In the genomic region with DNA sequence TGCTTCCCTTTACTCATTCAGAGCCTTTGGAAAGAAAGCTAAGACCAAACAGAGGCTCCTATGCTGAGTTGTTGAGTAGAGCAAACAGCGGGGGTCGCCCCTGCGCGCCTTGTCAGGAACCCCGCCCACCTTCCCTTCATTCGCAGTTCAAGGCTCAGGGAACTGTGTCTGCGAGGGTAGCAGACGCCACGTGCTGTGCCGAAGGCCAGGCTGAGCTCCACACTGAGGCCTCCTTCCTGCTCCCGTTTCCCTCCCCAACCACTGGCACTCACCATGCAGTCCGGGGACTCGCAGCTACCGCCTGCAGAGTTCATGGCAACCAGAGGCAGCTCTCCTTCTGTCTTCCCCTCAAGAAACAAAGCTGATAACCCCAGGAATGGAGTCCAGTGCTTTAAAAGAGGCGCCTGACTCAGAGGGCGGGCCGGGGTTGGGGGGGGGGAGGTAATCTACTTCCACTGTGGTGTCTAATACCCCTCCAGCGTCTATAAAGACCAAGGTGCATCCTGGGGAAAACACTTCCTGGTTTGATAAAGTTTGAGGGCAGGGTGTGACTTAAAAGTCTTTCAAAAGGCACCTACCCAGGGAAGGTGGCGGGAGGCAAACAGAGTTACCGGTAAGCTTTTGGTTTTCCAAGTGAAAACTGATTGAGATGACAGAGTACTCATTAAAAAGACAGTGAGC, we compare ENCODE assay signal across 8 mouse cellular contexts. TPM values are rescaled to one million over a fixed set of nuclear protein-coding genes. Genes with fewer than 3 reads are reported as not detected.
A peak's percentile ranks its signal among the peaks of the same experiment; 100 is the strongest.
DNase-seq lines count a peak whose midpoint lies in the region; ATAC-seq and TF ChIP-seq lines count a peak whose summit lies in the region.

A gene (minus strand): TSS at position 324 of the 681 bp plus-strand sequence.

- no peak within 1 kb of the TSS for H3K4me3 ChIP-seq in intestine, embryonic 14.5 days (ENCODE audit: low read depth, low read length)
- H3K4me3 ChIP-seq in midbrain, embryonic 15.5 days: no peak within 1 kb of the TSS
- no peak within 1 kb of the TSS for H3K4me3 ChIP-seq in left cerebral cortex, adult 2 months

- intact Hi-C loops in left cerebral cortex, adult 2 months (cut with DNase I): no loop called here

- H3K27me3 ChIP-seq in intestine, embryonic 14.5 days (replicated peaks; ENCODE audit: control insufficient read depth, insufficient read depth, low read length): no peaks in the 10 kb centered on the region
- no peaks in the 10 kb centered on the region for H3K27me3 ChIP-seq in midbrain, embryonic 15.5 days (replicated peaks)

- H3K36me3 ChIP-seq in intestine, embryonic 14.5 days (ENCODE audit: control insufficient read depth, insufficient read depth, low read length): no peaks in the 10 kb centered on the region
- H3K36me3 ChIP-seq in midbrain, embryonic 15.5 days (replicated peaks): no peaks in the 10 kb centered on the region

- peak; percentile 17 for DNase-seq in MN1 (ENCODE audit: low spot score)
- peak; percentile 67 for DNase-seq in embryo, embryonic 10 days (ENCODE audit: low spot score)
- DNase-seq in intestine, embryonic 14.5 days (ENCODE audit: low spot score): peak; percentile 73
- DNase-seq in yolk sac, embryonic 10.5 days (ENCODE audit: low spot score): peak; percentile 26
- no peak for DNase-seq in layer of hippocampus, postnatal 14 days (ENCODE audit: low spot score in 2 of 2)
- no peak for DNase-seq in left cerebral cortex, adult 2 months (ENCODE audit: extremely low spot score in 1 of 2, low spot score in 2 of 2)
- no peak for DNase-seq in left cerebral cortex, adult 18-20 months (ENCODE audit: low spot score in 2 of 2)

- peak; percentile 75 for ATAC-seq in intestine, embryonic 14.5 days (replicated peaks; ENCODE audit: low FRiP score, low TSS enrichment, low read depth)
- ATAC-seq in midbrain, embryonic 15.5 days (replicated peaks): 0 out of 2 replicates have a peak, but pooled peaks have one; percentile 48

- no peak within 1 kb of the TSS for H3K27ac ChIP-seq in intestine, embryonic 14.5 days (ENCODE audit: low read depth)
- no peak within 1 kb of the TSS for H3K27ac ChIP-seq in midbrain, embryonic 15.5 days
- no peak within 1 kb of the TSS for H3K27ac ChIP-seq in left cerebral cortex, adult 2 months

- H3K9ac ChIP-seq in intestine, embryonic 14.5 days (ENCODE audit: low read length): no peak within 1 kb of the TSS; the same call in 1 of the 2 replicates
- no peak within 1 kb of the TSS for H3K9ac ChIP-seq in midbrain, embryonic 15.5 days

- WGBS in intestine, embryonic 14.5 days: 13% methylated on average over 20 of the region's 20 CpGs
- 8% methylated on average over 20 of the region's 20 CpGs for WGBS in midbrain, embryonic 15.5 days

- no peaks in the 10 kb centered on the region for H3K9me3 ChIP-seq in intestine, embryonic 14.5 days (ENCODE audit: control insufficient read depth, low read length)
- H3K9me3 ChIP-seq in midbrain, embryonic 15.5 days: no peaks in the 10 kb centered on the region

- peak within 1 kb of the TSS; percentile 39 for H3K4me2 ChIP-seq in intestine, embryonic 14.5 days (ENCODE audit: low read length)
- H3K4me2 ChIP-seq in midbrain, embryonic 15.5 days: peak within 1 kb of the TSS; percentile 28

- TF ChIP-seq CTCF in left cerebral cortex, adult 2 months (IDR thresholded peaks at IDR 0.05): no peak

- H3K4me1 ChIP-seq in intestine, embryonic 14.5 days (replicated peaks; ENCODE audit: control insufficient read depth, insufficient read depth, low read length): peaks cover 5% of the 10 kb centered on the region; the same call in 1 of the 2 replicates
- peaks cover 8% of the 10 kb centered on the region for H3K4me1 ChIP-seq in midbrain, embryonic 15.5 days

RNA-seq across cellular contexts. Expression of the gene that starts here (rescaled TPM):
- polyA plus RNA-seq in intestine, embryonic 14.5 days (2014; fragmentation: Nextera tagmentation; extraction: Ambion mirVana): 6.3 and 7.1 TPM in 2 replicates
- polyA plus RNA-seq in midbrain, embryonic 15.5 days (2015; fragmentation: Nextera tagmentation; extraction: Ambion mirVana): 0.79 and 1.2 TPM in 2 replicates
- total RNA-seq in layer of hippocampus, postnatal 14 days (2021): 1 to 10 TPM in 1 of 2 experiments, under 1 TPM in 1; 0.83 to 1.2 TPM
- 1 to 10 TPM; 1.1 to 1.4 TPM for total RNA-seq in left cerebral cortex, adult 2 months (2021)
- 1 to 10 TPM; 1.1 to 1.7 TPM for total RNA-seq in left cerebral cortex, adult 18-20 months (2021)

Comparison
In these comparisons a context has a peak if more than half of its experiments do, and no peak if none do; other contexts are left out.
1. DNase-seq: peak in MN1 (single experiment), embryo, embryonic 10 days (single experiment), intestine, embryonic 14.5 days (single experiment) and yolk sac, embryonic 10.5 days (single experiment); none in layer of hippocampus, postnatal 14 days (0 of 2), left cerebral cortex, adult 2 months (0 of 2) and left cerebral cortex, adult 18-20 months (0 of 2).